Mouse (Mus musculus) midbrain, embryonic 11.5 days (tissue): ENCODE data around the gene Ttc25. TPM values are rescaled to one million over a fixed set of nuclear protein-coding genes. Genes with fewer than 3 reads are reported as not detected.
"Not testable (repeated sequence)": the region's sequence is repeated elsewhere in the genome, so short reads cannot be mapped to it uniquely, and the experiment has no call there.

Source experiments
- ATAC-seq: fragments of 200-750 bp; cut with Nextera tagmentation; 2 replicates; pipeline ENCODE4 v1.8.0; 2017; ENCODE audit warnings: moderate TSS enrichment, moderate library complexity; ENCODE audit not compliant: low FRiP score
- DNase-seq: peaks from one replicate; pipeline ENCODE4 v3.0.0; 2015; ENCODE audit warnings: low spot score; ENCODE audit errors: missing footprints
- H3K27ac ChIP-seq: fragments of 300-500 bp; sonication (generic); 2 replicates; pipeline ENCODE4 v1.5.1; 2014; ENCODE audit warnings: low read depth, low read length
- H3K27me3 ChIP-seq: fragments of 300-500 bp; sonication (generic); 2 replicates; pipeline ENCODE4 v1.6.1; 2014; ENCODE audit warnings: mild to moderate bottlenecking, low read length, moderate library complexity, mixed read lengths; ENCODE audit not compliant: control insufficient read depth, insufficient read depth
- H3K36me3 ChIP-seq: fragments of 300-500 bp; sonication (generic); 2 replicates; pipeline ENCODE4 v1.6.1; 2014; ENCODE audit warnings: mild to moderate bottlenecking, low read length, moderate library complexity, mixed read lengths; ENCODE audit not compliant: control insufficient read depth, insufficient read depth
- H3K4me1 ChIP-seq: fragments of 300-500 bp; sonication (generic); 2 replicates; pipeline ENCODE4 v1.6.1; 2014; ENCODE audit warnings: low read length; ENCODE audit not compliant: control insufficient read depth, insufficient read depth
- H3K4me2 ChIP-seq: fragments of 300-500 bp; sonication (generic); 2 replicates; pipeline ENCODE4 v1.6.1; 2014; ENCODE audit warnings: mild to moderate bottlenecking, moderate library complexity
- H3K4me3 ChIP-seq: fragments of 300-500 bp; sonication (generic); 2 replicates; pipeline ENCODE4 v1.5.1; 2014; ENCODE audit warnings: low read depth, low read length
- H3K9ac ChIP-seq: fragments of 300-500 bp; sonication (generic); 2 replicates; pipeline ENCODE4 v1.6.1; 2014; ENCODE audit warnings: low read length
- H3K9me3 ChIP-seq: fragments of 300-500 bp; sonication (generic); 2 replicates; pipeline ENCODE4 v1.6.1; 2016; ENCODE audit warnings: low read length; ENCODE audit not compliant: control insufficient read depth
- WGBS: fragments of 180-500 bp; shearing (Covaris S2); extraction: QIAGEN DNeasy Blood & Tissue Kit; methylation state at CpG from one replicate; pipeline ENCODE4 v1.1.7; 2014; 5-methylcytosine and 5-hydroxymethylcytosine counted together
- polyA plus RNA-seq: library from polyadenylated mRNA; unstranded; fragments of >200 nt; fragmentation: Nextera tagmentation; extraction: Ambion mirVana; gene quantifications from 2 replicates; pipeline ENCODE4 v1.2.1, GENCODE M21; 2014

The Ttc25 gene
- polyA plus RNA-seq, 1 experiment from 2014 or later, result 1.8 TPM

GRCm38 (mm10) chr11:100582413-100582812 is 37.0 kb downstream of the Ttc25 start:
- H3K36me3 ChIP-seq, result peaks cover 43% of the 10 kb centered on the region
- not testable (repeated sequence) for H3K9me3 ChIP-seq, H3K9ac ChIP-seq, ATAC-seq, DNase-seq, H3K4me2 ChIP-seq, H3K27ac ChIP-seq, H3K27me3 ChIP-seq, H3K4me3 ChIP-seq, H3K4me1 ChIP-seq
- WGBS, result 100% methylated on average over 1 of the region's 1 CpGs

- no peak overlapping the region for H3K4me3 ChIP-seq
- no peak overlapping the region for H3K9ac ChIP-seq
- WGBS, result 89% methylated on average over 2 of the region's 2 CpGs
- H3K27ac ChIP-seq, result no peak overlapping the region
- H3K9me3 ChIP-seq, result no peaks in the 10 kb centered on the region
- H3K4me2 ChIP-seq, result no peak overlapping the region
- DNase-seq (no peak), ATAC-seq (no peak)
- H3K4me1 ChIP-seq, result no peaks in the 10 kb centered on the region
- H3K36me3 ChIP-seq, result peaks cover 46% of the 10 kb centered on the region
- H3K27me3 ChIP-seq, result no peaks in the 10 kb centered on the region
Observed at GRCm38 (mm10) chr11:100582836-100583235, 37.4 kb downstream of the Ttc25 start.

GRCm38 (mm10) chr11:100584561-100584961 is 39.2 kb downstream of the Ttc25 start:
- Histone ChIP-seq H3K27me3 (no peaks in the 10 kb centered on the region), H3K4me2 (no peak overlapping the region), H3K9me3 (no peaks in the 10 kb centered on the region), H3K4me1 (no peaks in the 10 kb centered on the region), H3K27ac (no peak overlapping the region), H3K36me3 (peaks cover 53% of the 10 kb centered on the region), H3K4me3 (no peak overlapping the region), H3K9ac (no peak overlapping the region)
- 93% methylated on average over 7 of the region's 7 CpGs for WGBS
- DNase-seq, result no peak
- no peak for ATAC-seq

- Histone ChIP-seq H3K9ac (no peak overlapping the region), H3K9me3 (no peaks in the 10 kb centered on the region), H3K27me3 (no peaks in the 10 kb centered on the region), H3K4me2 (no peak overlapping the region), H3K4me1 (no peaks in the 10 kb centered on the region), H3K36me3 (peaks cover 54% of the 10 kb centered on the region), H3K4me3 (no peak overlapping the region), H3K27ac (no peak overlapping the region)
- ATAC-seq (no peak), DNase-seq (no peak)
- 97% methylated on average over 3 of the region's 3 CpGs for WGBS
Observed at GRCm38 (mm10) chr11:100585148-100585547, 39.7 kb downstream of the Ttc25 start.

- Histone ChIP-seq H3K27me3 (no peaks in the 10 kb centered on the region), H3K27ac (no peak overlapping the region), H3K4me3 (no peak overlapping the region), H3K9me3 (no peaks in the 10 kb centered on the region), H3K4me1 (no peaks in the 10 kb centered on the region), H3K9ac (no peak overlapping the region), H3K4me2 (no peak overlapping the region), H3K36me3 (peaks cover 56% of the 10 kb centered on the region)
- 96% methylated on average over 2 of the region's 2 CpGs for WGBS
- ATAC-seq (no peak), DNase-seq (no peak)
Observed at GRCm38 (mm10) chr11:100588462-100588861, 43.1 kb downstream of the Ttc25 start.

GRCm38 (mm10) chr11:100592346-100593046 is 47.1 kb downstream of the Ttc25 start:
- Histone ChIP-seq H3K27ac (no peak overlapping the region), H3K27me3 (no peaks in the 10 kb centered on the region), H3K9me3 (no peaks in the 10 kb centered on the region), H3K4me3 (no peak overlapping the region), H3K36me3 (peaks cover 44% of the 10 kb centered on the region), H3K9ac (no peak overlapping the region), H3K4me1 (no peaks in the 10 kb centered on the region), H3K4me2 (no peak overlapping the region)
- 94% methylated on average over 11 of the region's 11 CpGs for WGBS
- DNase-seq (no peak), ATAC-seq (no peak)

GRCm38 (mm10) chr11:100594608-100595007 is 49.2 kb downstream of the Ttc25 start:
- ATAC-seq (no peak), DNase-seq (no peak)
- no peak overlapping the region for H3K4me2 ChIP-seq
- H3K27ac ChIP-seq, result no peak overlapping the region
- no peaks in the 10 kb centered on the region for H3K9me3 ChIP-seq
- peaks cover 41% of the 10 kb centered on the region for H3K36me3 ChIP-seq
- no peak overlapping the region for H3K9ac ChIP-seq
- H3K4me3 ChIP-seq, result no peak overlapping the region
- no peaks in the 10 kb centered on the region for H3K4me1 ChIP-seq
- H3K27me3 ChIP-seq, result no peaks in the 10 kb centered on the region
- 95% methylated on average over 7 of the region's 7 CpGs for WGBS

- Histone ChIP-seq H3K36me3 (peaks cover 41% of the 10 kb centered on the region), H3K27ac (no peak overlapping the region), H3K4me3 (no peak overlapping the region), H3K4me2 (no peak overlapping the region), H3K9ac (no peak overlapping the region), H3K9me3 (no peaks in the 10 kb centered on the region), H3K4me1 (no peaks in the 10 kb centered on the region), H3K27me3 (no peaks in the 10 kb centered on the region)
- ATAC-seq (no peak), DNase-seq (no peak)
- 83% methylated on average over 4 of the region's 4 CpGs for WGBS
Observed at GRCm38 (mm10) chr11:100595533-100595932, 50.1 kb downstream of the Ttc25 start.

- H3K4me3 ChIP-seq, result no peak overlapping the region
- no peak overlapping the region for H3K27ac ChIP-seq
- ATAC-seq, result no peak
- peaks cover 28% of the 10 kb centered on the region for H3K36me3 ChIP-seq
- DNase-seq, result no peak
- no peaks in the 10 kb centered on the region for H3K9me3 ChIP-seq
- no peaks in the 10 kb centered on the region for H3K4me1 ChIP-seq
- 94% methylated on average over 4 of the region's 4 CpGs for WGBS
- no peak overlapping the region for H3K4me2 ChIP-seq
- no peak overlapping the region for H3K9ac ChIP-seq
- no peaks in the 10 kb centered on the region for H3K27me3 ChIP-seq
Observed at GRCm38 (mm10) chr11:100598074-100598473, 52.7 kb downstream of the Ttc25 start.
